Mouse (Mus musculus) retina, adult 2 months (tissue): ENCODE results near the gene Mfsd4b2.
"Not testable (repeated sequence)": the region's sequence is repeated elsewhere in the genome, so short reads cannot be mapped to it uniquely, and the experiment has no call there.

Experiments
- DNase-seq: peaks from one replicate; pipeline ENCODE4 v3.0.0-alpha.2; 2012; ENCODE audit warnings: low read depth, low spot score

The Mfsd4b2 gene

GRCm38 (mm10) chr10:39926616-39927139 is at the start of gene Mfsd4b2:
TSS of gene Mfsd4b2 (minus strand) at chr10:39926923.
- no peak for DNase-seq

GRCm38 (mm10) chr10:39975771-39976170 is 49.0 kb upstream of the Mfsd4b2 start:
- DNase-seq: no peak

DNA sequence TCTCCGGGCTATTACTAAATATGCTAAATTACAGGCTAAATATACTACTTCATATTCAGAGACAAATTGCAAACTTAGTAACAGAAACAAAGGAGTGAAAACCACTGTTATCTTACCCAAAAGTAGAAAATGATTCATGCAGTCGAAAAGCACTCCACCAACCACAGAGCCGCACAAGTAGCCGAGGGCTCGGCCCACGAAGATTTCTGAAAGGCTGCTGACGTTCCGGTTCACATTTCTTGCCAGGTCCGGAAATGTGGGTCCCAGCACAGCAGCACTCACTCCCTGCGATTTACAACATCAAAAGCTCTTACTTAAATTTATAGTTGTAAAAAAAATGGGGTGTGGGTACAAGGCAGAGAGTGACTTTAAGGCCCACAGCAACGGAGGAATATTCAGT is 48.3 kb upstream of the Mfsd4b2 start:
- no peak for DNase-seq

DNA sequence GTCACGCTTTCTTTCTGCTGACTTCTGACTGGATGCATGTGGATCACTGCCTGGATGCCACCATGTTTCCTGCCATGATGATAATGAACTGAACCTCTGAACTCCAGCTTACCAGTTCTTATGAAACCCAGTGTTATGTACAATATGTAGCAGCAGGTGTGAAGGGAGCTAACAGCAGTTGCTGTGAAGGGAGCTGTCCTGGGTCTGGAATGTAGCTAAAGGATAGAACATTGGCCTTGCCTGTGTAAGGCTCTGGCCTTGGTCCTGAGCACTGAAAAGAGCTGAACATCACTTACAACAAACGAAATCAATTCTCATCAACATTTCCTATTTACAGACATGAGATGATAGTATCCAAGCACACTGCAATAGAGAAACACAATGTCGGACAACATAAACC is 40.8 kb upstream of the Mfsd4b2 start:
- DNase-seq: no peak

DNA sequence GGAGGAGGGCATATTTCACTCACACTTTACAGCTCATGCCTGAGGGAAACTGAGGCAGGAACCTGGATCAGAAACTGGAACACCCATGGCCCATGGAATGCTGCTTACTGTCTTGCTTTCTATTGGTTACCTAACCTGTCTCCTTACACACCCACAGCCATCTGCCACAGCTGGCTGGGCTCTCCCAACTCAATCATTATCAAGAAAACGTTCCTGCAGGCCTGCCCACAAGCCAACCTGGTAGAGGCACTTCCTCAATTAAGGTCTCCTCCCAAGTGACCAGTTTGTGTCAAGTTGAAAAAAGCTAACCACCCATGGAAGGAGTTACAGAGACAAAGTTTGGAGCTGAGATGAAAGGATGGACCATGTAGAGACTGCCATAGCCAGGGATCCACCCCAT is 35.2 kb upstream of the Mfsd4b2 start:
- no peak for DNase-seq

GRCm38 (mm10) chr10:39960441-39960822 is 33.7 kb upstream of the Mfsd4b2 start:
- no peak for DNase-seq

GRCm38 (mm10) chr10:39959761-39960440 is 33.2 kb upstream of the Mfsd4b2 start, which contains the start of gene Mfsd4b3:
TSS of gene Mfsd4b3 (minus strand) at chr10:39960153.
- peak; percentile 51 for DNase-seq

DNA sequence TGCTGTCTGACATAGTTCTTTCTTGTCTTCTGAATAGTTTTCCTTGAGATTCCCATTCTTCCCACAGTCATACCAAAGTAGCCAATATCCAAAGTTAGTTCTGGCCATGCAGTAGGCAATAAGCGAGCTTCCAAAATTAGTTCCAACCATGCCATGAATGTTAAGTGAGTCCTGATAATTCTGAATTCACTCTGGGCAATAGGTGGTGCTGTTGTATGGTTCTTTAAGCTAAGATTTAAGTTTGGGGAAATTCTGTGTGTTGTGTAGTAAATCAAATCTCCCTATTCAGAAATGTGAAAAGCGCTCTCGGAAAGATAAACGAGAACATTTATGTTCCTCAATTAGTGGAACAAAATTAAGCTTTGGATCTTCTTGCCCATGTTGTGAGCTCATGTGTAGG is 31.5 kb upstream of the Mfsd4b2 start:
- no peak for DNase-seq

DNA sequence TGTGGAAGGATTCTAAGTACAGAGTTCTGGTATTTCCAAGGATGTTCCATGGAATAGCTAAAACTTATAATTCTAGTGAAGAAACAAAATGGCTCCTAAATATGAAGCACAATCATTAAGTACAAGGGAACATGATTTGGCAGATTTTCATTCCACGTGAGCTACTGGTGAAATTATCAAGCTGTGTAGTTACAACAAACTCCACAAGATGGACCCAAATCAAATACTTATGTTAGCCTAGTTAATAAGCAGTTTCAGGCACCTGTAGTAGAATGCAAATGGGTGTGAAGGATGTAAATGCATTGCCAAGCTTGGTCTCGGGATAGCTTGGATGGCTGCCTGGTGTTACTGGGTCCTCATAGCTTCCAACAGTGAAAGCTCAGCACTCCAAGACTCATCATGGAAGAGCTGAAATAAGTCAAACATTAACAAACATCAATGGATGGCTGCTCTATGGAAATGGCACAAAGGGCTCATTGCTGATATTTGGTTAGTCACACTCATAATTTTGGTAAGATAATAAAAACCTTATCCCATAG is 29.7 kb upstream of the Mfsd4b2 start:
- no peak for DNase-seq

DNA sequence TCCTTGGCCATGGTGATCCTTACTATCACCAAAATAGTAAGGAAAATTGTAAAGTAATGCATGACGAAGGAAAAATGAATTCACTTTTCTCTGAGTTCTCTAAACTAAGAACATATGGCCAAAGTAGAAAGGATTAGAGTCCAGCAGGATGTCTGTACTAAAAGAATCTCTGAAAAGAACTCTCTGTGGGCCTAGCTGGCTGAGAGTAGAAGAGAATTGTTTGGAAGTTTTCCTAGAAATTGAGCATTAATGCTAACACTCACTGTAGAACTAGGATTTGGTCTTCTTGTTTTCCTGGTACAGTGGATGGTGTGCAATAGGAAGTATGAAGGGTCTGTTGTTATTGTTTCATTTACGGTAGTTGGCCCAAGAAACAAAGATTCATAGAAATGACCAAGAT is 28.4 kb upstream of the Mfsd4b2 start:
- no peak for DNase-seq

DNA sequence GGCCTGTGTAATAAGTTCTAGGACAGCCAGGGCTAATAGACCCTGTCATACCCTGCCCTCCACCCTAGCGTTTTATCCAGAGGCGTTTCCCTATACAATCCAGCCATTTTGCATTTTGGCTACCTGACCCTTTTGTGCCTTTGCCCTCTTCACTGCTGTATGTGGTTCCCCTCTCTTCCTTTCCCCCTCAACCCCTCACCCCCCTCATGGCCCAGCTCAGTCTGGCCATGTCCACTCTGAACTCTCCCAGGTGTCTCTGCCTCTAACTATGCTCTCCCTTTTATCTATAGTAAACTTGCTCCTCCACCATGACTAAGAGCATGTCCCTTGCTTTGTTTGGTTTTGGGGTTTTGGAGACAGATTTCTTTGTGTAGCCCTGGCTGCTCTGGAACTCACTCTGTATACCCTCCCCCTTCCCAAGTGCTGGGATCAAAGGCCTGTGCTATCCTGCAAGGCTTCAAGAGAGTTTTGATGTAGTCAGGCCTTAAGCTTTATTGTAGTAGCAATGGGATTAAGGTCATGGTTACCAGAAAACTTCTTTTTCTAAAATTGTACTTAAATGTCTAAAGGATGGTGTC is 22.7 kb upstream of the Mfsd4b2 start:
- DNase-seq: no peak

DNA sequence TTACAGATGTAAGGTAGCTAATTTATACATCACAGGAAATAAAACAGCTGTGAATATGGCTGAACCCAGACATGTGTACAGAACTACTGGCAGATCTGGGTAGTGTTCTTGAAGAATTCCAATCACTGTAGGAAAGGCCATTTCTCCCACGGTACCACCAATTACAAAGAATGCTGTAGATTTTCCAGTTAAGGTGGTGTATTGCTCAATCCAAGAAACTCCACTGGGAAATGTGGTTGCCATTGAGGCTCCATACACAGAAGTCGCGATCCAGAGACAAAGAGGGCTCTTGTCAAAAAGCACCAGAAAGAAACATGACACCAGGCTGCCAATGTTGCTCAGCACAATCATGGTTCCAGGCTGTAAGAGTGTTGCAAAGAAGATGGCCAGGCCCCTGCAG is 20.5 kb upstream of the Mfsd4b2 start:
- DNase-seq: not testable (repeated sequence)

DNA sequence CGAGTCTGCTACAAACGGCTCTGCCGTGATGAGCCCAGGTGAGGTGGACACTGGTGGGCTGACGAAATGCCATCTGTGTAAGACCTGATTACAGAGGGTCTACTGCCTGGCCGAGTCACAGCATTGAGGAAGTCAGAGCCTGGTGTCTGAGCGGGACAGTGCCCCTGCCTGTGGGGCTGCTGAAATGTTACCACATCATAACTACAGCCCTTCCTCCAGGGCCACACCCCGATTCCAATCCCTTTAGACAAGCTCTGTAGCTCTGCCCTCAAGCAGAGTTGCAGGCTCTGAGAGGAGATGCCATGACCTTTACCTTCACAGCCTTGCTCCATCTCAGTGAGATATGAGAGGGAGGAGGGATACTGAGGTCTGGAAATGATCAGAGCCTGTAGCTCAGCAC is 9.8 kb upstream of the Mfsd4b2 start:
- DNase-seq: no peak

GRCm38 (mm10) chr10:39924556-39924955 is 2.2 kb downstream of the Mfsd4b2 start:
- DNase-seq: not testable (repeated sequence)

DNA sequence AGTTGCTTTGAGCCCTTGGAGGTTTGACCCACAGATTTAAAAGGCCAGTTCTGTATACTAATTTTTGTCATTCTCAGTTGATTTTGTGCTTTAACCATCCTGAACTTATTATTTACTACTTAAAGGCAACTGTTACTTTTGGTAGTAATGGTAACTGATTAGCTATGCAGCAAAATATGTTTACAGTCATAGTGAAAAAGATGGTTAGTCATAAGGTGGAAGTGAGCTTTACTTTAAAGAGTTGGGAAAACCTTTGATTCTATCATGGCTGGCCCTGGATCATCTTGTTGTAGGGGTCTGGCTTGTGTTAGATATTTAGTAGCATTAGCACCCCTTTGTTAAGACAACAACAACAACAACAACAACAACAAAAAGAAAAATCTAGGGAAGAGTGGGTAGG is 14.1 kb downstream of the Mfsd4b2 start:
- DNase-seq: no peak

GRCm38 (mm10) chr10:39908768-39909441 is 17.8 kb downstream of the Mfsd4b2 start:
- no peak for DNase-seq

DNA sequence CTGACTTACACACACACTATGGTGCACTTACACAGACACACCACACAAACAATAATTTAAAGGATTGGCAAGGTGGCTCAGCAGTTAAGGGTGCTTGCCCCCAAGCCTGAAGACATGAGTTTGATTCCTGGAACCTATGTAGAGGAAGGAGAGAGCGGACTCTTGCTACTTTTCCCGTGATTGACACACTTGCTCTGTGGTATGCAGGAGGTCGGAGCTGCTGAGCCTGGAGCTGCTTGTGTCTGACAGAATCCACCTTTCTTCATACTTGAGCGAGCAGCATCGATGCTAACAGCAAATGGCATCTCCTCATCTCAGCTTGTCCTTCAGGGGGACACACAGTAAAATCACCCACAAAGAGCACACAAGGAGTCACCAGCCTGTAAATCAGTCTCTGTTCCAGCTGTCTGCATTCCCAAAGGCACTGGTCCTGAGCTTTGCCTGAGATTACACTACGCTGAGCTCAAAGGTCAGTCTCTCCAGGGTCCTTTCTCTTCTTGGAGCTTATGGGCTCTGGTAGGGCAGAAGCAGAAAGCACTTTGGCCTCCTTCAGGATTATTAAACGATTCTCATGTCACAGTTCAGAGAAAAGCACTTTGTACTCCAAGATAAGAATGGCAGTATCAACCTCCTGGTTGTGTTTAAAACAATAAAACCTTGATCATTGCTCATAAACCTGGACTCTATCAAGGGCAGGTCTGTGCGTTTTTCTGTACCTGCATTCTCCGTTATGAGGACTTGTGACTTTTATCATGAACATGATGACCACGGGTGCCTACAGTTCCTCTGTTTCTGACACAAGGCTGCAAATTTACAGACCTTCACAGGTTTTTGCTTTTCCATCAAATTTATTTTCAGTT is 19.7 kb downstream of the Mfsd4b2 start:
- no peak for DNase-seq

DNA sequence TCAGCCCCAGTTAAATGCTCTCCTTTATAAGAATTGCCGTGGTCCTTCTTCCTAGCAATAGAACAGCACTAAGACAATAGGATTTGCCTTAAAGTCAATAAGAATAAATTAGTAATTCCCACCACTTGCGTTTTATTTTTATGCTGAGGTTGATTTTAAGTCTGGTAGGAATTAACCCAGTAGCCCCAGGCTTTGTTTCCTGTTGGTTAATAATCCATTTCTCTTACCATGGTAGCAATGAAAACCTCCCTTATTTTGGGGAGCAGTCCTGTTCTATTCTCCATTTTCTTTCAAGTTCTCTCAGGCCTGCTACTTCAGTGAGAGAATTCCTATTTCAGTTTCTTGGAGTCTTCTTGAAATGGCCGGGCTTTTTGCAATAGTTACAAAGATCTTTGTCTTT is 22.5 kb downstream of the Mfsd4b2 start:
- no peak for DNase-seq

DNA sequence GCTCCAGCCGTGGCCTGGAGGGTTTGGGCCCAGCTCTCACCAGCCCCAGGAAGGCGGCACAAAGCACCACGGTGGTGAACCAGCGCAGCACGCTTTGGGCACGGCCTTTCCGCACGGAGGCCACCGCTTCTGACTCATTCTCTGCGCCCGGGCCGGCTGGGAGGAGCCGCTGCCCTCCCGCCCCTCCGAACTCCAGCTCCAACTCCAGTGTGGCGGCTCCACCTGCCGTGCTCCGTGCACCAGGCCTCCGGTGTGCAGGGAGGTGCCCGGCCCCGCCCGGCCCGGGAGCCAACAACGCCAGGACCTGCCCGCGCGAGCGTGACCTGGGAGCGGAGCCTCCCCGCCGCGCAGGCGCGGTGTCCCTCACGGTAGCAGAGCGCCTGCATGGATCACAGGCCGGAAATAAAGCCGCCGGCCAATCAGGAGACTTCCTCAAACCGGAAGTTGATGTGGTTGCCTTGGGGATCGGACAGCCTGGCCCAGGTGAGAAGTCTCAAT is 27.8 kb downstream of the Mfsd4b2 start, which contains the start of gene Mfsd4b4:
Gene Mfsd4b4 (minus strand): TSS at position 365 of the 498 bp plus-strand sequence.
- peak; percentile 86 for DNase-seq

DNA sequence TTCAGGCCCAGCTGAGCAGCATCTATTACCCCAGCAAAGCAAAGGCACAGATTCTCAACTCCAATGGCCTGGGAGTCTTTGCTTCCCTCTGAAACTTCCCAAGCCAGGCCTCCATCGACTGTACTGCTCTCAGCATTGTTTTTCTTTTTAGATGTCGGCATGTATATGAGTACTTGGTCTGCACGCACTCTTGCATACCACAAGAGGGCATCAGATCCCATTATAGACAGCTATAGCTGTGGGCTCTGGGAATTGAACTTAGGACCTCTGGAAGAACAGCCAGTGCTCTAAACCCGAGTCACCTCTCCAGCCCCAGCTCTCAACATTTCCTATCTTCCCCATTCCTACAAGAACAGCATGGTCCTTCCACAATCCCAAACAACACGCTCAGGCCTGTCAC is 30.2 kb downstream of the Mfsd4b2 start:
- no peak for DNase-seq
